Mouse (Mus musculus) small intestine, adult 2 months (tissue): Measurements from ENCODE around the gene Pkp3.

ENCODE experiments used
- CTCF ChIP-seq: fragments of 200-500 bp; IDR thresholded peaks from 2 replicates; pipeline ENCODE4 v1.5.1; 2012; ENCODE audit warnings: low read depth, mild to moderate bottlenecking, control low read depth, inconsistent platforms, low read length, moderate library complexity, mixed read lengths; ENCODE audit not compliant: insufficient replicate concordance, insufficient read length; ENCODE audit errors: extremely low read depth
- POLR2A ChIP-seq: fragments of 200-500 bp; IDR thresholded peaks from 2 replicates; pipeline ENCODE4 v1.6.1; 2012; ENCODE audit warnings: low read depth, mild to moderate bottlenecking, control low read depth, inconsistent platforms, low read length, moderate library complexity

DNA sequence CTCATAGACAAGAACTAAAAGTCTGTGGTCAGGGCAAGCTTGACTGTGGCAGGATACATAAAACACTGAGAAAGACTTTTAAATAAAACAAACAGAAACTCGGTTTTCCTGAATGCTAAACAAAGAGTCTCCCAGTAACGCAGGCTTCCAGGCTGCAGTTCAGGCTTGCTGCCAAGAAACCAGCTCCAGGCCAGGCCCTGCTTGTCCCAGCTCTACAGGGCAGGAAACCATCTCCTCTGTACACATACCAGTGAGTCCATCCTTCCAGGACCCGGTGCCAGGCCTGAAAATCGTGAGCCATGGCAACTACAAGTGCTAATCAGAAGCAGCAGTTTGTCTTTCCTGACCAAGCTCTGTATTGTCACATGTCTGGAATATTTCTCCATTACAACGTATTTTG lies 36.4 kb upstream of the Pkp3 start:
- TF ChIP-seq POLR2A: no peak
- no peak for TF ChIP-seq CTCF
